Mouse (Mus musculus): ENCODE results near the gene Map2k2.

GRCm38 (mm10) chr10:81167200-81168086 is 61.7 kb downstream of the Map2k2 start, which contains the start of gene Pias4:
- TF ChIP-seq MAZ (IDR thresholded peaks at IDR 0.05; ENCODE audit: low read depth, low read length) (peak; percentile 86), MEF2A (IDR thresholded peaks at IDR 0.05; ENCODE audit: borderline replicate concordance, low read depth, low read length) (no peak; the same call in 1 of the 2 replicates), POLR2A (IDR thresholded peaks at IDR 0.05; ENCODE audit: low read depth, low read length) (peak; percentile 81), MYC (IDR thresholded peaks at IDR 0.05; ENCODE audit: low read depth, low read length) (peak; percentile 31; the same call in 1 of the 2 replicates), E2F4 (IDR thresholded peaks at IDR 0.05; ENCODE audit: insufficient replicate concordance, low read depth, low read length) (0 out of 2 replicates have a peak, but pooled peaks have one; percentile 42), NRF1 (IDR thresholded peaks at IDR 0.05; ENCODE audit: low read depth, low read length) (peak; percentile 92), EP300 (IDR thresholded peaks at IDR 0.05; ENCODE audit: low read length) (no peak), ZNF384 (IDR thresholded peaks at IDR 0.05; ENCODE audit: low read depth, low read length) (no peak), ZKSCAN1 (IDR thresholded peaks at IDR 0.05; ENCODE audit: borderline replicate concordance, low read depth, low read length) (no peak), CTCF (conservative IDR thresholded peaks at IDR 0.05 in 1 of 2, IDR thresholded peaks at IDR 0.05 in 1 of 2; ENCODE audit: low read depth in 2 of 2, low read length in 2 of 2) (no peak), RCOR1 (conservative IDR thresholded peaks at IDR 0.05; ENCODE audit: low read depth, low read length) (no peak), UBTF (IDR thresholded peaks at IDR 0.05; ENCODE audit: low read depth, low read length) (no peak)

All from CH12.LX (cell line).